Mouse (Mus musculus): ENCODE measurements at regions not wholly inside any gene's neighbourhood (a gene's known extent, or its start where the extent isn't known, plus 50 kb on each side); places are given as distances from the start of the nearest gene placed in this dataset.
"Not testable (repeated sequence)": the region's sequence is repeated elsewhere in the genome, so short reads cannot be mapped to it uniquely, and the experiment has no call there.

GRCm38 (mm10) chr2:79008642-79009041 is 140.7 kb downstream of the Ube2e3 start:
- H3K36me3 ChIP-seq (ENCODE audit: control insufficient read depth), result no peaks in the 10 kb centered on the region
- no peaks in the 10 kb centered on the region for H3K27me3 ChIP-seq (ENCODE audit: control insufficient read depth)
- H3K4me1 ChIP-seq (ENCODE audit: control insufficient read depth), result peaks cover 3% of the 10 kb centered on the region; the same call in 1 of the 2 replicates
- H3K9me3 ChIP-seq (ENCODE audit: control insufficient read depth, low read length), result no peaks in the 10 kb centered on the region
- H3K4me3 ChIP-seq (replicated peaks), result no peak overlapping the region
- TF ChIP-seq GATA1 (IDR thresholded peaks at IDR 0.05; ENCODE audit: low read length) (no peak), TAL1 (IDR thresholded peaks at IDR 0.05; ENCODE audit: low read length) (no peak)

GRCm38 (mm10) chr2:79009791-79010190 is 141.9 kb downstream of the Ube2e3 start:
- Histone ChIP-seq H3K36me3 (ENCODE audit: control insufficient read depth) (no peaks in the 10 kb centered on the region), H3K4me1 (ENCODE audit: control insufficient read depth) (peaks cover 3% of the 10 kb centered on the region; the same call in 1 of the 2 replicates), H3K9me3 (ENCODE audit: control insufficient read depth, low read length) (no peaks in the 10 kb centered on the region), H3K4me3 (replicated peaks) (no peak overlapping the region), H3K27me3 (ENCODE audit: control insufficient read depth) (no peaks in the 10 kb centered on the region)
- TF ChIP-seq TAL1 (IDR thresholded peaks at IDR 0.05; ENCODE audit: low read length) (no peak), GATA1 (IDR thresholded peaks at IDR 0.05; ENCODE audit: low read length) (no peak)

GRCm38 (mm10) chr2:79010273-79010672 is 142.3 kb downstream of the Ube2e3 start:
- Histone ChIP-seq H3K4me3 (replicated peaks) (no peak overlapping the region), H3K27me3 (ENCODE audit: control insufficient read depth) (no peaks in the 10 kb centered on the region), H3K4me1 (ENCODE audit: control insufficient read depth) (peaks cover 3% of the 10 kb centered on the region; the same call in 1 of the 2 replicates), H3K9me3 (ENCODE audit: control insufficient read depth, low read length) (no peaks in the 10 kb centered on the region), H3K36me3 (ENCODE audit: control insufficient read depth) (no peaks in the 10 kb centered on the region)
- TF ChIP-seq GATA1 (IDR thresholded peaks at IDR 0.05; ENCODE audit: low read length) (no peak), TAL1 (IDR thresholded peaks at IDR 0.05; ENCODE audit: low read length) (no peak)

DNA sequence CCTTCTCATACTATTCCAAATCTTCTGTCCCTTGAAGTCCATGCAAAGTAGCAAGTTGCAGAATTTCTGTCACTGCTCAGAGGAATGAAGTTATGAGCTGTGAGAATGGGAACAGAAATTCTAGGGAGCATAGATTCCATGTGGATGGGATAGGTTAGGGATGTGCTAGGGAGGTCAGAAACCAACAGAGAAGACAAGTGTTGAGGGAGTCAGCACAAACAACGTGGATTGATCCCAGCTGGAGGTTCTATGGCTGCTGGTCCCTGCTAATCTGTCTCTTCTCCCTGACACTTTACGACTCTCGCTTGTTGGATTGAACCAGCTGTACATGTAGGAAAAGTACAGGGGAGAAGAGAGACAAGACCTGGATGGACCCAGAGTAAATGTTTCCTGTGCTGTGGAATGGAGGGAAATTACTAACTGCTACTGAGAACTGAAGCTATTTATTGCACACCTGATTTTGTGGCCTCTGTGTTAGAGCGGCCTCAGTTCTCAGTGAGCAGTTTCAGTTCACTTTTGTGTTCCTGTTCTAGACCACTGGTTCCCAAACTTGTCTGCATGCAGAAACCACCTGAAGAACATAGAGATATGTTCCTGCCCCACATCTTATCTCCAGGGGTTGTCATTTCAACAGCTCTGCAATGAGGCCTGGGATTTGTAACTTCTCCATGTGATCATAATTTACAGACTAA is 151.0 kb downstream of the Ube2e3 start:
- Histone ChIP-seq H3K4me3 (replicated peaks) (no peak overlapping the region), H3K4me1 (ENCODE audit: control insufficient read depth) (no peaks in the 10 kb centered on the region), H3K9me3 (ENCODE audit: control insufficient read depth, low read length) (no peaks in the 10 kb centered on the region), H3K27me3 (ENCODE audit: control insufficient read depth) (no peaks in the 10 kb centered on the region), H3K36me3 (ENCODE audit: control insufficient read depth) (no peaks in the 10 kb centered on the region)
- TF ChIP-seq GATA1 (IDR thresholded peaks at IDR 0.05; ENCODE audit: low read length) (no peak), TAL1 (IDR thresholded peaks at IDR 0.05; ENCODE audit: low read length) (no peak)

- no peak for TF ChIP-seq GATA1 (IDR thresholded peaks at IDR 0.05; ENCODE audit: low read length)
- no peak for TF ChIP-seq TAL1 (IDR thresholded peaks at IDR 0.05; ENCODE audit: low read length)
- no peaks in the 10 kb centered on the region for H3K27me3 ChIP-seq (ENCODE audit: control insufficient read depth)
These were observed 155.0 kb downstream of the Ube2e3 start for GRCm38 (mm10) chr2:79022954-79023353.

GRCm38 (mm10) chr2:79025678-79026077 is 157.8 kb downstream of the Ube2e3 start:
- no peak for TF ChIP-seq GATA1 (IDR thresholded peaks at IDR 0.05; ENCODE audit: low read length)
- TF ChIP-seq TAL1 (IDR thresholded peaks at IDR 0.05; ENCODE audit: low read length), result no peak

More at GRCm38 (mm10) chr2:79022954-79023353, 155.0 kb downstream of the Ube2e3 start:
- no peaks in the 10 kb centered on the region for H3K4me1 ChIP-seq (ENCODE audit: control insufficient read depth)
- no peaks in the 10 kb centered on the region for H3K36me3 ChIP-seq (ENCODE audit: control insufficient read depth)
- H3K9me3 ChIP-seq (ENCODE audit: control insufficient read depth, low read length), result no peaks in the 10 kb centered on the region
- no peak overlapping the region for H3K4me3 ChIP-seq (replicated peaks)

GRCm38 (mm10) chr2:79030990-79031389 is 163.1 kb downstream of the Ube2e3 start:
- Histone ChIP-seq H3K36me3 (ENCODE audit: control insufficient read depth) (no peaks in the 10 kb centered on the region), H3K4me3 (replicated peaks) (no peak overlapping the region), H3K4me1 (ENCODE audit: control insufficient read depth) (no peaks in the 10 kb centered on the region), H3K9me3 (ENCODE audit: control insufficient read depth, low read length) (no peaks in the 10 kb centered on the region), H3K27me3 (ENCODE audit: control insufficient read depth) (no peaks in the 10 kb centered on the region)
- TF ChIP-seq GATA1 (IDR thresholded peaks at IDR 0.05; ENCODE audit: low read length) (no peak), TAL1 (IDR thresholded peaks at IDR 0.05; ENCODE audit: low read length) (no peak)

More at GRCm38 (mm10) chr2:79025678-79026077, 157.8 kb downstream of the Ube2e3 start:
- H3K4me1 ChIP-seq (ENCODE audit: control insufficient read depth), result no peaks in the 10 kb centered on the region
- H3K4me3 ChIP-seq (replicated peaks), result no peak overlapping the region
- H3K27me3 ChIP-seq (ENCODE audit: control insufficient read depth), result no peaks in the 10 kb centered on the region
- H3K36me3 ChIP-seq (ENCODE audit: control insufficient read depth), result no peaks in the 10 kb centered on the region
- no peaks in the 10 kb centered on the region for H3K9me3 ChIP-seq (ENCODE audit: control insufficient read depth, low read length)

- no peaks in the 10 kb centered on the region for H3K36me3 ChIP-seq (ENCODE audit: control insufficient read depth)
- no peaks in the 10 kb centered on the region for H3K9me3 ChIP-seq (ENCODE audit: control insufficient read depth, low read length)
- H3K4me3 ChIP-seq (replicated peaks), result no peak overlapping the region
- TF ChIP-seq GATA1 (IDR thresholded peaks at IDR 0.05; ENCODE audit: low read length), result no peak
- no peak for TF ChIP-seq TAL1 (IDR thresholded peaks at IDR 0.05; ENCODE audit: low read length)
- H3K27me3 ChIP-seq (ENCODE audit: control insufficient read depth), result no peaks in the 10 kb centered on the region
- no peaks in the 10 kb centered on the region for H3K4me1 ChIP-seq (ENCODE audit: control insufficient read depth)
These were observed 168.4 kb downstream of the Ube2e3 start for GRCm38 (mm10) chr2:79036296-79036695.

- H3K4me3 ChIP-seq (replicated peaks), result no peak overlapping the region
- TF ChIP-seq GATA1 (IDR thresholded peaks at IDR 0.05; ENCODE audit: low read length), result no peak
- no peak for TF ChIP-seq TAL1 (IDR thresholded peaks at IDR 0.05; ENCODE audit: low read length)
- no peaks in the 10 kb centered on the region for H3K27me3 ChIP-seq (ENCODE audit: control insufficient read depth)
These were observed 170.7 kb downstream of the Ube2e3 start for GRCm38 (mm10) chr2:79038624-79039023.

GRCm38 (mm10) chr2:79044804-79045203 is 176.9 kb downstream of the Ube2e3 start:
- not testable (repeated sequence) for H3K9me3 ChIP-seq (ENCODE audit: control insufficient read depth, low read length); H3K4me3 ChIP-seq (replicated peaks); H3K36me3 ChIP-seq (ENCODE audit: control insufficient read depth); H3K27me3 ChIP-seq (ENCODE audit: control insufficient read depth); H3K4me1 ChIP-seq (ENCODE audit: control insufficient read depth)

More at GRCm38 (mm10) chr2:79038624-79039023, 170.7 kb downstream of the Ube2e3 start:
- no peaks in the 10 kb centered on the region for H3K36me3 ChIP-seq (ENCODE audit: control insufficient read depth)
- no peaks in the 10 kb centered on the region for H3K4me1 ChIP-seq (ENCODE audit: control insufficient read depth)
- no peaks in the 10 kb centered on the region for H3K9me3 ChIP-seq (ENCODE audit: control insufficient read depth, low read length)

Measured in erythroblast, embryonic 14.5 days (primary cell).